In the genomic region with DNA sequence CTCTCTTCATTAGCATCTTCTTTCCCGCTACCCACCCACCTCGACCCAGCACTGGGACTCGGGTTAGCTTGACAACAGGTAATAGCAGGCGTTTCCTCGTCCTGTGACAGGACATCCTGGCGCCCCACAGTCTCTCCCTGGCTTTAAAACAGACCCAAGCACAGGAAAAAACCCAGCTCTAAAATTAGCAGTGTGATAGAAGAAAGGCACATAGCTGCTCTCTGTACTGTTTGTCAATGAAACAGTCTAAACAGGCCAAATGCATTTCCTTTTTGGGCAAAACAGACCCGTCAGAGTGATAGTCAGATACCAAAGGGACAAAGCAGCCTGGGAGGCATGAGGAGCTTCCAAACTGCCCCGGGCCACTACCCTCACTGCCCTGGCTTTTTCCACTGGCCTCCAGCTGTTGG, we compare ENCODE assay signal across 9 mouse cellular contexts. TPM values are rescaled to one million over a fixed set of nuclear protein-coding genes. Genes with fewer than 3 reads are reported as not detected.
A peak's percentile ranks its signal among the peaks of the same experiment; 100 is the strongest.
DNase-seq lines count a peak whose midpoint lies in the region; ATAC-seq and TF ChIP-seq lines count a peak whose summit lies in the region.
"Had no signal": no experiment of that assay in that cellular context is flagged by ENCODE, and none has a peak within 500 bp of the region (broad histone marks: within the 10 kb centered on the region; RNA-seq: fewer than 3 reads in every experiment).

No protein-coding gene starts in this region.

- 36% methylated on average over 8 of the region's 8 CpGs for WGBS in lung, adult 2 months

- H3K4me1 ChIP-seq in cortical plate, adult 2 months (ENCODE audit: control insufficient read depth, insufficient read depth, low read length): no peaks in the 10 kb centered on the region
- peaks cover 44% of the 10 kb centered on the region for H3K4me1 ChIP-seq in lung, adult 2 months (ENCODE audit: control insufficient read depth, insufficient read depth, low read length)

- DNase-seq in adrenal gland, adult 8-10 months: peak; percentile 53
- DNase-seq in adrenal gland, postnatal 25 days: no peak
- DNase-seq in heart, postnatal 36 days: peak; percentile 64 to 67
- DNase-seq in lung, adult 2 months: no peak
- DNase-seq in frontal cortex, postnatal 14 days (ENCODE audit: low spot score in 2 of 2): no peak
- no peak for DNase-seq in thymus, postnatal 10 days (ENCODE audit: low spot score in 2 of 2)
- DNase-seq: cerebellum, adult 9-10 months had no signal

- TF ChIP-seq POLR2A in cortical plate, adult 2 months (IDR thresholded peaks at IDR 0.05; ENCODE audit: extremely low read depth, insufficient read depth, low read length): no peak
- TF ChIP-seq POLR2A in lung, adult 2 months (IDR thresholded peaks at IDR 0.05; ENCODE audit: borderline replicate concordance, extremely low read depth, low read depth, low read length): 0 out of 2 replicates have a peak, but pooled peaks have one; percentile 9

- intact Hi-C loops in heart, postnatal 36 days (cut with DNase I): loop anchor here (5.0 kb wide), 1 partner anchor 50 kb away; the partner anchor contains the start of gene Telo2

- no peak for TF ChIP-seq CTCF in cortical plate, adult 2 months (IDR thresholded peaks at IDR 0.05; ENCODE audit: extremely low read depth, insufficient read depth, low read length)
- no peak for TF ChIP-seq CTCF in lung, adult 2 months (IDR thresholded peaks at IDR 0.05; ENCODE audit: insufficient read depth, low read length)

- no peak overlapping the region for H3K4me3 ChIP-seq in cortical plate, adult 2 months (ENCODE audit: insufficient read depth, low read length)
- no peak overlapping the region for H3K4me3 ChIP-seq in lung, adult 2 months (replicated peaks; ENCODE audit: extremely low read depth, low read depth, low read length)

- ATAC-seq in megakaryocyte-erythroid progenitor cell, adult 5-6 weeks (replicated peaks; ENCODE audit: low FRiP score, low TSS enrichment, poor library complexity, severe bottlenecking): no peak

- peak overlapping the region; percentile 52; the same call in 1 of the 2 replicates for H3K27ac ChIP-seq in cortical plate, adult 2 months (ENCODE audit: insufficient read depth, low read length)

RNA-seq across cellular contexts. Expression of gene Tmem204, which starts 15.9 kb away (rescaled TPM):
- total RNA-seq in adrenal gland, adult 8-10 months (2022): 10 to 100 TPM; 35.3 to 56.0 (median 52.6) TPM
- 27.7 and 31.5 TPM in 2 replicates for total RNA-seq in adrenal gland, postnatal 25 days (2021)
- 17.8 and 19.4 TPM in 2 replicates for polyA plus RNA-seq in cortical plate, adult 2 months (2012; rRNA removed)
- total RNA-seq in heart, postnatal 36 days (2021): 10 to 100 TPM; 34.5 to 36.7 TPM
- polyA plus RNA-seq in lung, adult 2 months (2012; rRNA removed): 340 and 393 TPM in 2 replicates
- not detected in 2 replicates for total RNA-seq in megakaryocyte-erythroid progenitor cell, adult 5-6 weeks (2014; fragmentation: Nextera tagmentation)
- total RNA-seq in megakaryocyte-erythroid progenitor cell, adult 5-6 weeks (2017): not detected in 2 replicates

RNA-seq across cellular contexts. Expression of gene Telo2, which starts 48.3 kb away (rescaled TPM):
- 10 to 100 TPM; 24.0 to 40.2 (median 29.5) TPM for total RNA-seq in adrenal gland, adult 8-10 months (2022)
- 26.3 and 27.2 TPM in 2 replicates for total RNA-seq in adrenal gland, postnatal 25 days (2021)
- polyA plus RNA-seq in cortical plate, adult 2 months (2012; rRNA removed): 18.5 and 24.8 TPM in 2 replicates
- total RNA-seq in heart, postnatal 36 days (2021): 10 to 100 TPM; 12.4 to 12.7 TPM
- polyA plus RNA-seq in lung, adult 2 months (2012; rRNA removed): 17.9 and 19.2 TPM in 2 replicates
- total RNA-seq in megakaryocyte-erythroid progenitor cell, adult 5-6 weeks (2014; fragmentation: Nextera tagmentation): 53.3 and 77.5 TPM in 2 replicates
- 38.5 and 38.9 TPM in 2 replicates for total RNA-seq in megakaryocyte-erythroid progenitor cell, adult 5-6 weeks (2017)

RNA-seq across cellular contexts. Expression of gene Ift140, which starts 51.6 kb away (rescaled TPM):
- 10 to 100 TPM; 31.7 to 45.0 (median 38.1) TPM for total RNA-seq in adrenal gland, adult 8-10 months (2022)
- 36.3 and 45.4 TPM in 2 replicates for total RNA-seq in adrenal gland, postnatal 25 days (2021)
- polyA plus RNA-seq in cortical plate, adult 2 months (2012; rRNA removed): 22.2 and 22.7 TPM in 2 replicates
- total RNA-seq in heart, postnatal 36 days (2021): 1 to 10 TPM; 5.7 to 7.3 TPM
- 9.1 and 11.1 TPM in 2 replicates for polyA plus RNA-seq in lung, adult 2 months (2012; rRNA removed)
- total RNA-seq in megakaryocyte-erythroid progenitor cell, adult 5-6 weeks (2014; fragmentation: Nextera tagmentation): 32.0 and 32.1 TPM in 2 replicates
- 27.6 and 33.9 TPM in 2 replicates for total RNA-seq in megakaryocyte-erythroid progenitor cell, adult 5-6 weeks (2017)

RNA-seq across cellular contexts. Expression of gene Cramp1l, which starts 51.9 kb away (rescaled TPM):
- 10 to 100 TPM; 22.0 to 33.2 (median 25.4) TPM for total RNA-seq in adrenal gland, adult 8-10 months (2022)
- 25.9 and 26.7 TPM in 2 replicates for total RNA-seq in adrenal gland, postnatal 25 days (2021)
- 22.0 and 23.1 TPM in 2 replicates for polyA plus RNA-seq in cortical plate, adult 2 months (2012; rRNA removed)
- 10 to 100 TPM; 12.6 to 13.1 TPM for total RNA-seq in heart, postnatal 36 days (2021)
- polyA plus RNA-seq in lung, adult 2 months (2012; rRNA removed): 16.4 and 18.0 TPM in 2 replicates
- 31.2 and 38.1 TPM in 2 replicates for total RNA-seq in megakaryocyte-erythroid progenitor cell, adult 5-6 weeks (2014; fragmentation: Nextera tagmentation)
- total RNA-seq in megakaryocyte-erythroid progenitor cell, adult 5-6 weeks (2017): 10.1 and 10.9 TPM in 2 replicates

RNA-seq across cellular contexts. Expression of gene Ptx4, which starts 53.1 kb away (rescaled TPM):
- total RNA-seq in adrenal gland, adult 8-10 months (2022): not detected
- not detected in 2 replicates for total RNA-seq in adrenal gland, postnatal 25 days (2021)
- polyA plus RNA-seq in cortical plate, adult 2 months (2012; rRNA removed): 0.19 and 0.34 TPM in 2 replicates
- total RNA-seq in heart, postnatal 36 days (2021): 1 to 10 TPM; 4.2 to 6.7 TPM
- polyA plus RNA-seq in lung, adult 2 months (2012; rRNA removed): not detected in 2 replicates
- total RNA-seq in megakaryocyte-erythroid progenitor cell, adult 5-6 weeks (2014; fragmentation: Nextera tagmentation): not detected in 2 replicates
- total RNA-seq in megakaryocyte-erythroid progenitor cell, adult 5-6 weeks (2017): 2.4 TPM in 1 of 2 replicates, not detected in the other

Comparison
In these comparisons a context has a peak if more than half of its experiments do, and no peak if none do; other contexts are left out.
1. DNase-seq: peak in adrenal gland, adult 8-10 months (single experiment) and heart, postnatal 36 days (2 of 2); none in adrenal gland, postnatal 25 days (single experiment), lung, adult 2 months (single experiment), frontal cortex, postnatal 14 days (0 of 2) and thymus, postnatal 10 days (0 of 2).
2. RNA of gene Tmem204, which starts 15.9 kb away (total RNA-seq): 35.3 to 56.0 TPM in adrenal gland, adult 8-10 months, 34.5 to 36.7 TPM in heart, postnatal 36 days and 27.7 to 31.5 TPM in adrenal gland, postnatal 25 days; not detected in megakaryocyte-erythroid progenitor cell, adult 5-6 weeks; every median in the first group is over 10 times any median in the second.